Mouse (Mus musculus) neural tube, embryonic 10.5 days (tissue): ENCODE measurements around the gene Fgfr1op.
"Not testable (repeated sequence)": the region's sequence is repeated elsewhere in the genome, so short reads cannot be mapped to it uniquely, and the experiment has no call there.

Source experiments
- DNase-seq: peaks from one replicate; pipeline ENCODE4 v3.0.0-alpha.2; 2017; ENCODE audit warnings: low spot score; ENCODE audit errors: extremely low spot score

The Fgfr1op gene

DNA sequence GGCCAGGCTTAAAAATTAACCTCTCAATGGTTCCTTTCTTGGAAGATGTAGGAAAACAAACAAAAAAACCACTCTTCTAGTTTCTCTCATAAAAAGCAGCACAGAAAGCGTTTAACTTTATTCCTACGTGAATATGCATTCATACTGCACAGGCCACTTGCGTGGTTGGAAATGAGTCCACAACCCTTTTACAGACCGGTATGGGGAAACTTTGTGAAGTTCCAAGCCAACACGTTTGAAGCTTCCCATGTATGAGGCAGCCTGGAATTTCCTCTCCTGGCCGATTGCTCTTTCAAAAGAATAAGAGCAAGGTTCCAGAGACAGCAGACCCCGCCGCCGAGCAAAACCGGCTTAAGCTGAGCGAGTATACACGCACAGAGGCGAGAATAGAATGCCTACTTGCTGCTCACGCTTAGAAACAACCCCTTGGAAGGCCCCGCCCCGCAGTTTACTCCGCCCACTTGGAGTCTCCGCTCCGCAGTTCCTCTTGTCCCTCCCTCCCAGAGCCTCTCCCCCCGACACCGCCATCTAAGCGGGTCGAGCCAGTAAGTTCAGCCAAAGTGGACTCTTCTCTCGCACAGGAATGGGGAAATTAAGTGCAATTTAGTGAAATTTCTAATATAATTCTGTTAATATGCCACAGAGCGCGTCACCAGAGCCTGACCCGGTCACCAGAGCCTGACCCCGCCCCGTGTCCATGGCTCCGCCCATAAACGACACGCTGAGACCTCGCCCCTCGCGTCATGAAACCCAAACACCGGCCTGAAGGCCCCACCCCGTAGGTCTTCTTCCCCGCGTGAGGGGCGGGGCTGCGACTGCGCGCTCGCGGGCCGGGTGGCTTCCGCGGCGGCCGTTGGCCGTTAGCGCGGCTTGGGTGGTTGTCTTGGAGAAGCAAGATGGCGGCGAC lies at the start of gene Fgfr1op:
Gene Fgfr1op, plus strand, starts transcription at position 801 of the 907 bp plus-strand sequence.
- not testable (repeated sequence) for DNase-seq

DNA sequence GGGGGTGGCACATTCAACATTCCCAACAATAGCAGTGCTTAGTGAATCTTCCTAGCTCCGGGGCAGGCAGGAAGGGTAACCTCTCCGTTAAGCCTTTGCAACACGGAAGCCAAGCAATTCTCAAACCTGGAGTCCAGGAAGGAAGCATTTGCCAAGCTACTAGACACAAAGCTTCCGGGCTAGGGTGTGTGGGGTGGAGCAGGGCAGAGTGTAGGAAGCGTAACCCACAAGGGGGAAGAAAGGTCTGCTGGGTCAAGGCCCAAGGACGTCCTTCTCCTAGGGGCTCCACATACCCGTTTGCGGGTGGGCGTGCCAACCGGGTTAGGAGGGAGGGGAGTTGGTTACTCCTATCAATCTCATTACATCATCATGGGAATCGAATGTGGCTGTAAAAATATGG lies 48.9 kb upstream of the Fgfr1op start:
- not testable (repeated sequence) for DNase-seq

GRCm38 (mm10) chr17:8116928-8117327 lies 48.4 kb upstream of the Fgfr1op start:
- not testable (repeated sequence) for DNase-seq

DNA sequence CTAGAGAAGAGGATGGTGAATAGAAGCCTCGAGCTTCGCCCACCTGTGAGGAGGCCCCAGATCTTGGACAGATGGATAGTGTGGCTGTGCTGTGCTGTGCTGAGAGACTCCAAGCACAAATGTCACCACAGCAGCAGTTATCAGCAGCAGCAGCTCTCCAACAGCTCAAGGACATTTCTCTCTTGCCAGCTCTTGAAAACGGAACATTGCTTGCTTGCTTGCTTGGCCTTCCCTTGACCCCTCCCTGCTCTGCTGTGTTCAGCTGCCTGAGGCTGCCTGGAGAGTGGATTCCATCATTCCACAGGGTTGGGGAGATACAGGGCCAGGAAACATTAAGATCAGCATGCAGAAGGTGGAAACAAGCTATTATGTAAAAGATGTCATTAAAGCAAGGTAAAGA lies 42.3 kb upstream of the Fgfr1op start:
- not testable (repeated sequence) for DNase-seq

DNA sequence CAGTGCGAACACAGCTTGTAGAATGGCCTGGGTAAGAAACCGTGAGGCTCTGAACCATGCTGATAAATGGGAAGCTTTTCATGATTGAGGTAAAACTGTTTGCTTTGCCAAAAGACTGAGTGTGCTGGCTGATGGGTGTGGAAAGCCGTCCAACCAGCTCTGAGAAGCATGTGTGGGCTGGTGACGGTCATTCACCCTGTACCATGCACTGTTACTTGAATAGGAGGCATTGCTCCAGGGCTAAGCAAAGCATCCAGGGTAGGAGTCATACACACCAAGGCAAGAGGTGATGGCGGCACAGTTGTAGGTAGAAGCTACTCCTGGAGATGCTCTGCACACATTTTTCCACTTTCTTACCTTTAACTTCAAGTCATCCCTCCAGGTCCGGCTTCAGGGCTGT lies 40.7 kb upstream of the Fgfr1op start:
- not testable (repeated sequence) for DNase-seq

GRCm38 (mm10) chr17:8128326-8128993 lies 36.8 kb upstream of the Fgfr1op start:
- DNase-seq, result not testable (repeated sequence)

- not testable (repeated sequence) for DNase-seq
These were observed 35.7 kb upstream of the Fgfr1op start for GRCm38 (mm10) chr17:8129578-8129977.

GRCm38 (mm10) chr17:8130849-8131248 lies 34.5 kb upstream of the Fgfr1op start:
- not testable (repeated sequence) for DNase-seq

- not testable (repeated sequence) for DNase-seq
These were observed 27.2 kb upstream of the Fgfr1op start for GRCm38 (mm10) chr17:8138116-8138515.

DNA sequence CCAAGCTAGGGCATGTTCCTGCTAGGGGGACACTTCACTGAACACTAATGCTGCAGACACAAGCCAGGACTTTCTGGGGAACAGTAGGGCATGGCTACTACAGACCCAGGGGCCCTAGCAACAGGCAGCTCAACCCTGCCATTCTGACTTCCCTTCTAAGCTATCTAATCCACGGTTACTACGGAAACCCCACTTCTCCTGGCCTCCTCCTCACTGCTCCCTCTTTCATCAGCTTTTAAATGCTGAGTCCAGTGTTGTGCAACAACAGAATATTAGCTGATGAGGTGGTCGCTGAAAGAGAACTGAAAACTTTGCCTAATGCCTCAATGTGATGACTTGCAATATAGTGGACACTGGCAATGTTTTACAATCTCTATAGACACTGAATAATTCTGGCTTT lies 25.1 kb upstream of the Fgfr1op start:
- DNase-seq, result not testable (repeated sequence)

- DNase-seq, result not testable (repeated sequence)
These were observed 21.3 kb upstream of the Fgfr1op start for GRCm38 (mm10) chr17:8143802-8144673.

DNA sequence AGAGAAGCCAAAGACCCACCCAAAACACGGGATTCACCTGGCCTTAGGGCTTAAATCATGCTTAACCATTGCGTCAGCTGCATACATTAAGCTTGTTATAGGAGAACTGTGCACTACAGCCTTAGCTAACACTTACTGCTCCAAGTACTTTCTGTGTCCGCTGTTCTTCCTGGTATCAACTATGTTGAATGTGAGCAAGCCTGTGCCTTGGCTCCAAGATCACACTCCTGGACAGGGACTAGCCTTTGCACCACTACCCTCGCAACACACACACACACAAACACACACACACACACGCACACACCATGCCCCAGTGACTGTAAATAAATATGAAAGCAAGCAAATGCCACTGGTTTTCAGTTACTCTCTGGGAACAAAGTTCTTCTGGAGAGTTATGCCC lies 18.4 kb upstream of the Fgfr1op start:
- peak; percentile 17 for DNase-seq

DNA sequence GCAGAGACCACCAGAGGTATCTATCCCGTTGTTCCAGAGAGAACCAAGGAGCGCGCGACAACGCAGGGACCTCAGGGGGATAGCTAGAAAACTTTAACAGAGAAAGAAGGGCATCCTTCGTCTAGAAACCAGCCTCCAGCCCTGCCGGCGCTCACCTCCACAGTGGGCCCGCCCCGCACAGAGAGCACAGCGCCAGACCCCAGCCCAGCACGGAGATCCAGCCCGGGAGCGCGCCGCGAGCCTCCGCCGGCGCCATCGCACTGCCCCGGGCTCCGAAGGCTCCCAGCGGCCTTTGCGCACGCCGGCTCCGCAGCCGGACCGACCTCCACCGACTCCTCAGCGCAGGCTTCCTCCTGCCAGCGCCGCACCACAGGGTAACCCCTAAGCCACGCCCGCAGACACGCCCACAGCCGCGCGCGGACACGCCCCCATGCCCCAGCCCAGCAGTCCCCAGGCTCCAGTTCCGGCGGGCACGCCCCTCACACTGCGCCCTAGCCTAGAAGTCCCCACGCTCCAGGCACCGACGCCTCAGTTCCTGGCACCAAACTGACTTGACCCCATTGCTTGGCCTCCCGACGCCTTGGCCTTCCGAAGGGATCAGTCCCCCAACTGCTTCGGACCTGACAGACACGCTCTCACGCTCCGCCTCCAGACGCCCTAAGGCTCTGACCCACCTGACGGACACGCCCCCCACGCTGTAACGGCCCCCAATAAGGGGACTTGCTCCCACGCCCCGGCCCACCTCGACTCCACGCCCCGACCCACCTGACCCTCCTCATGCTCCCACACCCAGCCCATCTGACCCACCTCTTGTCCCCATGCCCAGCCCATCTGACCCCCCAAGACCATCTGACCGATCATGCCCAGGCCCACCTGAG lies 17.6 kb upstream of the Fgfr1op start, which contains the start of the genes Gm49673 and Rnaset2a:
Gene Gm49673, minus strand, starts transcription at position 350 of the 878 bp plus-strand sequence.
Gene Rnaset2a, minus strand, starts transcription at position 659 of the 878 bp plus-strand sequence.
- DNase-seq, result peak; percentile 51

- DNase-seq, result not testable (repeated sequence)
These were observed 10.3 kb upstream of the Fgfr1op start for GRCm38 (mm10) chr17:8155010-8155409.

DNA sequence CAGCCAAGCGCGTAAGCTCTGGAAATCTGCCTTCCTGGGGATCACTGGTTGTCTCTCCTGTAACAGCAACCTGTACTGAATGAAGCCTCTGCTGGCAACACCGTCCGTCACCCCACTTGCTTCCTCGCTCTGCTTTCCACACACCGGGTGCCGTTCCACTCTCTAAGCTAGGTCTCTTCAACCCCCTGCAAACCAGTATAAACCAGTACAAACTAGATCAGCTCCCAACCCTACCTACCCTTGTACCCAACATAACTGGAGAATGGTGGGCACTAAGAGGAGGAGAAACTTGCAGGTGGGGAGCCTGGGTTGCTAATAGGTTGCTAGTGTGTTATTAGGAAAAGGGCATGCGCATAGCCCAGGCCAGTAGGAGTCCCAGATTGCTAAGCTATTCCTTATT lies 9.3 kb upstream of the Fgfr1op start:
- not testable (repeated sequence) for DNase-seq

GRCm38 (mm10) chr17:8158627-8159026 lies 6.7 kb upstream of the Fgfr1op start:
- DNase-seq, result not testable (repeated sequence)

DNA sequence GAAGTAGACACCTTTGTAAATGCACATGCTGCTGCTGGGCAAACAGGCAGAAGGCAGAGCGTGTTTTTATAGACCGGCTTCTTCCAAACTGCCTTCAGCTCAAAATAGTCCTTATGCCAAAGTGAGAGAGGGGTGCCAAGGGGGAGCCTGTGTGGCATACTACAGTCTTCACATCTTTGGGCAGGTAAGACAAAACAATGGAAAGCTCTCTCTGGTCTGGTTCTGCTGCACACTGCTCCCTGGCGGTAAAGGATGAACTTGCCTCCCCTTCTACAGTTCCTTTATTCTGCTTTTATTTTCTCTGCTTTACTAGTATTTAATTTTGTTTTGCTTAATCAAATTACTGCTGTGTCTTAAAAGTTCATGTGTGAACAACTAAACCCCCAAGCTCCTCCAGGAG lies 4.3 kb upstream of the Fgfr1op start:
- not testable (repeated sequence) for DNase-seq

DNA sequence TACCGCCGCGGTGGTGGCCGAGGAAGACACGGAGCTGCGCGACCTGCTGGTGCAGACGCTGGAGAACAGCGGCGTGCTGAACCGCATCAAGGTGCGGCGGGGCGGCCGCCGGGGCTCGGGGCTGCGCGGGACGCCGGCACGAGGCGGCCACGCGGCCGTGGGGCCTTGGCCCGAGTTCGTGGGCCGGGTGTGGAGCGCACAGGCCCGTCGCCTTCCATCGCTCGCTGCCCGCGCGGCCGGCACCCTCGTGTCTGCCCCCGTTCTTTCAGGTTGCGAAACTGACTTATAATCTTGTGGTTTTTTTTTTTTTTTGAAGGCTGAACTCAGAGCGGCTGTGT lies 276 bp downstream of the Fgfr1op start:
- peak; percentile 20 for DNase-seq

- DNase-seq, result not testable (repeated sequence)
These were observed 676 bp downstream of the Fgfr1op start for GRCm38 (mm10) chr17:8165977-8166376.

DNA sequence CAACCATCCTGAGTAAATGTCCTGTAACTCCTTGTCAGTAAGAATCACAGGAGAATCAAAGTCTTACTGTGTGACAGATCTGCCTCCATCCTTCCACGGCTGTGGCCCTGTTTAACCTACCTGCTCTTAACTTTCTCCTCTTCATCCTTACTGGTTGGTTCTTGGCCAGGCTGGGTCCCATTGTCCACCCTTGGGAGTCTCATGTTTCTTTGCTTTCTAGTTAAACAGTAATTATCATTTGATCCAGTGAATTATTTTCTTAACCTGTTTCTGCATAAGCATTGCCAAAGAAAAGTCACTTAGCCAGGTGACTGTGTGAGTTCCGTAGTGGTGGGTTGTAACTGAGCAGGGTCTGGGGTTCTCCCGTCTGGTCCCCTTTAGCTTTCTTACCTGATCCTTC lies 1.2 kb downstream of the Fgfr1op start:
- DNase-seq, result not testable (repeated sequence)
